Mouse (Mus musculus): ENCODE results near the gene Foxp2. TPM values are rescaled to one million over a fixed set of nuclear protein-coding genes. Genes with fewer than 3 reads are reported as not detected.

Foxp2 gene
- total and polyA plus RNA-seq, 3 experiments = not detected

- H3K27ac ChIP-seq (ENCODE audit: insufficient read depth, low read depth) = no peak overlapping the region
- no peak for DNase-seq (ENCODE audit: extremely low read depth)
- no peaks in the 10 kb centered on the region for H3K4me1 ChIP-seq (ENCODE audit: control insufficient read depth in 1 of 2, insufficient read depth in 2 of 2)
- H3K79me2 ChIP-seq (replicated peaks; ENCODE audit: control insufficient read depth, extremely low read depth, insufficient read depth, poor library complexity, severe bottlenecking) = no peaks in the 10 kb centered on the region
- no peaks in the 10 kb centered on the region for H3K36me3 ChIP-seq (replicated peaks in 1 of 2; ENCODE audit: control insufficient read depth in 1 of 2, insufficient read depth in 1 of 2, low read length in 1 of 2)
- in situ Hi-C loops (cut with MboI; ENCODE audit: low pct_ligation_motif_present, low pct_unique_long_range_greater_than_20kb, low sequenced_read_pairs) (no loop called here), dilution Hi-C loops (cut with MboI; ENCODE audit: extremely low pct_ligation_motif_present, extremely low pct_unique_long_range_greater_than_20kb, low sequenced_read_pairs) (no loop called here)
- H3K9ac ChIP-seq (ENCODE audit: insufficient read depth, low read depth) = no peak overlapping the region
- H3K4me2 ChIP-seq (ENCODE audit: insufficient read depth, low read depth, poor library complexity, severe bottlenecking) = no peak overlapping the region
- H3K4me3 ChIP-seq (replicated peaks in 1 of 3; ENCODE audit: low read depth in 2 of 3, low read length in 2 of 3, poor library complexity in 1 of 3) = no peak overlapping the region
- H3K27me3 ChIP-seq (replicated peaks) = no peaks in the 10 kb centered on the region
- H3K9me3 ChIP-seq (replicated peaks; ENCODE audit: low read length) = no peaks in the 10 kb centered on the region
- TF ChIP-seq MAZ (IDR thresholded peaks at IDR 0.05; ENCODE audit: low read depth, low read length) (no peak), JUND (conservative IDR thresholded peaks at IDR 0.05; ENCODE audit: low read depth, low read length) (no peak), TBP (conservative IDR thresholded peaks at IDR 0.05; ENCODE audit: low read depth, low read length) (no peak), E2F4 (IDR thresholded peaks at IDR 0.05; ENCODE audit: insufficient replicate concordance, low read depth, low read length) (no peak), IRF4 (IDR thresholded peaks at IDR 0.05; ENCODE audit: low read depth, low read length) (no peak), ZNF384 (IDR thresholded peaks at IDR 0.05; ENCODE audit: low read depth, low read length) (no peak), KAT2A (IDR thresholded peaks at IDR 0.05; ENCODE audit: insufficient replicate concordance, low read length) (no peak), ZKSCAN1 (IDR thresholded peaks at IDR 0.05; ENCODE audit: borderline replicate concordance, low read depth, low read length) (no peak), NRF1 (IDR thresholded peaks at IDR 0.05; ENCODE audit: low read depth, low read length) (no peak), JUN (IDR thresholded peaks at IDR 0.05; ENCODE audit: insufficient read depth, low read depth, low read length) (no peak), MAX (IDR thresholded peaks at IDR 0.05; ENCODE audit: low read length) (no peak), ETS1 (conservative IDR thresholded peaks at IDR 0.05; ENCODE audit: low read depth, low read length) (no peak), PAX5 (IDR thresholded peaks at IDR 0.05; ENCODE audit: low read length) (no peak), EP300 (IDR thresholded peaks at IDR 0.05; ENCODE audit: low read length) (no peak), RCOR1 (conservative IDR thresholded peaks at IDR 0.05; ENCODE audit: low read depth, low read length) (no peak), NELFE (IDR thresholded peaks at IDR 0.05; ENCODE audit: low read depth, low read length) (no peak), RAD21 (IDR thresholded peaks at IDR 0.05; ENCODE audit: low read depth, low read length) (no peak), ZC3H11A (IDR thresholded peaks at IDR 0.05; ENCODE audit: low read depth, low read length) (no peak), GABPA (IDR thresholded peaks at IDR 0.05; ENCODE audit: insufficient replicate concordance, low read depth, low read length) (no peak)
Measured at GRCm38 (mm10) chr6:15101548-15101947, 200.4 kb downstream of the Foxp2 start.

- H3K36me3 ChIP-seq (replicated peaks in 1 of 2; ENCODE audit: control insufficient read depth in 1 of 2, insufficient read depth in 1 of 2, low read length in 1 of 2) = no peaks in the 10 kb centered on the region
- no peaks in the 10 kb centered on the region for H3K79me2 ChIP-seq (replicated peaks; ENCODE audit: control insufficient read depth, extremely low read depth, insufficient read depth, poor library complexity, severe bottlenecking)
- dilution Hi-C loops (cut with MboI; ENCODE audit: extremely low pct_ligation_motif_present, extremely low pct_unique_long_range_greater_than_20kb, low sequenced_read_pairs) = no loop called here
- no peak overlapping the region for H3K9ac ChIP-seq (ENCODE audit: insufficient read depth, low read depth)
- TF ChIP-seq KAT2A (IDR thresholded peaks at IDR 0.05; ENCODE audit: insufficient replicate concordance, low read length) (no peak), MAZ (IDR thresholded peaks at IDR 0.05; ENCODE audit: low read depth, low read length) (no peak), MAX (IDR thresholded peaks at IDR 0.05; ENCODE audit: low read length) (no peak), JUN (IDR thresholded peaks at IDR 0.05; ENCODE audit: insufficient read depth, low read depth, low read length) (no peak), EP300 (IDR thresholded peaks at IDR 0.05; ENCODE audit: low read length) (no peak), CTCF (conservative IDR thresholded peaks at IDR 0.05 in 1 of 2, IDR thresholded peaks at IDR 0.05 in 1 of 2; ENCODE audit: low read depth in 2 of 2, low read length in 2 of 2) (no peak), SMC3 (IDR thresholded peaks at IDR 0.05; ENCODE audit: low read depth, low read length) (no peak), CHD2 (IDR thresholded peaks at IDR 0.05; ENCODE audit: low read length) (no peak), ELF1 (IDR thresholded peaks at IDR 0.05; ENCODE audit: low read depth, low read length) (no peak), POLR2A (IDR thresholded peaks at IDR 0.05; ENCODE audit: low read depth, low read length) (no peak), HCFC1 (IDR thresholded peaks at IDR 0.05; ENCODE audit: low read depth, low read length) (no peak), TCF12 (IDR thresholded peaks at IDR 0.05; ENCODE audit: low read depth, low read length) (no peak), PAX5 (IDR thresholded peaks at IDR 0.05; ENCODE audit: low read length) (no peak)
- in situ Hi-C loops (cut with MboI; ENCODE audit: low pct_ligation_motif_present, low pct_unique_long_range_greater_than_20kb, low sequenced_read_pairs) = no loop called here
- no peaks in the 10 kb centered on the region for H3K27me3 ChIP-seq (replicated peaks)
- DNase-seq (ENCODE audit: extremely low read depth) = peak; percentile 4
- no peaks in the 10 kb centered on the region for H3K4me1 ChIP-seq (ENCODE audit: control insufficient read depth in 1 of 2, insufficient read depth in 2 of 2)
- H3K4me3 ChIP-seq (replicated peaks in 1 of 3; ENCODE audit: low read depth in 2 of 3, low read length in 2 of 3, poor library complexity in 1 of 3) = no peak overlapping the region
- no peak overlapping the region for H3K27ac ChIP-seq (ENCODE audit: insufficient read depth, low read depth)
- no peak overlapping the region for H3K4me2 ChIP-seq (ENCODE audit: insufficient read depth, low read depth, poor library complexity, severe bottlenecking)
- H3K9me3 ChIP-seq (replicated peaks; ENCODE audit: low read length) = no peaks in the 10 kb centered on the region
Measured at GRCm38 (mm10) chr6:15120916-15121315, 219.8 kb downstream of the Foxp2 start.

Data from CH12.LX (cell line).